Mouse (Mus musculus) activated CD4-positive, CD25-positive, alpha-beta regulatory T cell, adult 4 months (primary cell): Measurements from ENCODE around the gene Prkag2. TPM values are rescaled to one million over a fixed set of nuclear protein-coding genes. Genes with fewer than 3 reads are reported as not detected.

Experiments used
- ATAC-seq: one replicate; pipeline ENCODE4 v1.8.0; 2017
- polyA plus RNA-seq, 2 experiments: library from polyadenylated mRNA; unstranded; fragments of 100-300 nt; shearing (Covaris generic); gene quantifications; one replicate each; pipeline ENCODE4 v1.2.1; 2017

Gene Prkag2
- polyA plus RNA-seq, 2 experiments from 2014 or later, result 26.2 to 26.8 TPM

DNA sequence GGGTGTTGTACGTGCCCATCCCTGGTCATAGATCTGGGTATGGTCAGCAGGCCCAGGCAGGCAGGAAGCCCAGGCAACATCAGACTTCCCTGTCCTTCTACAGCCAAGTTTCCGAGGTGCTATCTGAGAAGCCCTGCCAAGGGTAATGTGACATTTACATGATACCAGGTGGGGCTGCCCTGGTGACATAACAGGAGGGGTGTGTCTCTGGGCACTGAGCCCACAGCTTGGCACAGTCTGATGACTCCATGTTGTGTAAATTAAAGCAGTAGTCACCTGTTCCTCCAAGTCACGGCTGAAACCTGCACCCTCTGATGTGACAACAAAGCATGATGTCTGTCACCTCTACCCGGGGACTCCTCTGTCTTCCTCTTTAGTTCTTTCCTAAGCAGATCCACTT, 136.7 kb downstream of the Prkag2 start:
- ATAC-seq, result no peak

DNA sequence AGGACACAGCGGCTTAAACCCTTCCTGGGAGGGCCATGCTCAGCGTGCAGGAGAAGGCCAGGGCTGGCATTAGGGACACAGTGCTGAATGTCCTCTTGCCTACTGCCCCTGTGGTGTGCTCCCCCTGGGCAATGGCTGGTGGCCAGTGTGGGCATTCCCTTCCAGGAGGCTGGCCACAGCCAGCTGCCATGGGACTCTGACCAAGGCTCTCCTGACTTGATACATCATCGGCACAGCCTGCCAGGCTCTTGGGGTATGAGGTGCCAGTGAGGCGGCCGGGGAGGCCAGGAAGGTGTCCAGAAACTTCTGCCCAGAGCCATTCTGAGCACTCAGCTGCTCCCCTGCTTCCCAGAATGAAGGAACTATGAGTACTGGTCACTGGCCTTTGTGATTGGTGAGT, 139.7 kb downstream of the Prkag2 start:
- ATAC-seq, result no peak

DNA sequence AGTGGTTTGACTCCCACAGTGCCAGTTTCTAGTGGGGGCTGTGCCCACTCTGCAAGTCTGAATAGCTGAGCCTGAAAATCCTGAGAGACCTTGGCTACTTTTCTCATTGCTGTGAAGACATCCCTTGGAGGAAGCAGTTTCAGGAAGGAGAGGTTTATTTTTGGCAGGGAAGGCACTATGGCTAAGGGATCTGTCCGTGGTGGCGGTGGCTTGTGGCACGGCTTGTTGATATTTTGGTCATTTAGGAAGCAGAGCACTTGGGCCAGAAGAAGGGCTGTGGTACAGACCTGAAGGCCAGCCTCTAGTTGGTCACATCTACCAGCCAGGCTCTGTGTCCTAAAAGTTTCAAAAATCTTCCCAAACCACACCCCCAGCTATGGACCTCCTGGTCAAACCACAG, 140.7 kb downstream of the Prkag2 start:
- no peak for ATAC-seq

DNA sequence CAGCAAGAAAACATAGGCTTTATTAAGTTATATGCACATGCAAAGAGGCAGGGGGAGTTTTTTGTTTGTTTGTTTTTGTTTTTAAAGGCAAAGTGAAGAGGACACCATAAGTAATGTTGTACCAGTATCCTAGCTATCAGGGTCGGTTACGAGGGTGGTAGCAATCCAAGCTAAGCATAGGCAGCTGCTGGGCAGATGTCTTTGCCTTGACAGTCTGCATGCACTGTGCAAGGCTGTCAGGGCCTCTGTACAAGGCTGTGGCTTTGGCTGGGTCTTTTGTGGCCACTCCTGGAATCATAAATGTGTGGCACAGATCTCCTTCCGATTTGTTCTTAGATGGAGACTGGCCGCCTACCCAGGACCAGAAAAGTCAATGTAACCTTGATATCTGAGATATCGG, 141.8 kb downstream of the Prkag2 start:
- no peak for ATAC-seq

DNA sequence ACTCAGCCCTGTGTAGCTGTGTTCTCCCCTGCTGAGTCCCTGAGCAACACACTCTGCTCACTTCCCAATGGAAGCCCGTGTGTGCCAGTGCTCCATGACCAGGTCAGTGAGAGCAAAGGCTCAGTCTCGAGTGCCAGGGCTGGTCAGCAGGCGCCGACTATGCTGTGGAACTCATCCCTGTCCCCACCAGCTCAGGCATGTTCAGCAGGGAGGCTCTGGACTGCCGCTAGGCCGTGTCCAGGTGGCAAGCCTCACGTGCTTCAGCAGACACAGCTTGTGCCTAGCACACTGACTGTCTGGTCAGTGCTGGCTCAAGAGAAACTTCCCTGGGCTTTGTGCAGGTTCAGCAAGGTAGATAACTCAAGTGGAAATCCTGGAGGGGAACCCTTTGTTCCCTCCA, 143.6 kb downstream of the Prkag2 start:
- ATAC-seq, result no peak

DNA sequence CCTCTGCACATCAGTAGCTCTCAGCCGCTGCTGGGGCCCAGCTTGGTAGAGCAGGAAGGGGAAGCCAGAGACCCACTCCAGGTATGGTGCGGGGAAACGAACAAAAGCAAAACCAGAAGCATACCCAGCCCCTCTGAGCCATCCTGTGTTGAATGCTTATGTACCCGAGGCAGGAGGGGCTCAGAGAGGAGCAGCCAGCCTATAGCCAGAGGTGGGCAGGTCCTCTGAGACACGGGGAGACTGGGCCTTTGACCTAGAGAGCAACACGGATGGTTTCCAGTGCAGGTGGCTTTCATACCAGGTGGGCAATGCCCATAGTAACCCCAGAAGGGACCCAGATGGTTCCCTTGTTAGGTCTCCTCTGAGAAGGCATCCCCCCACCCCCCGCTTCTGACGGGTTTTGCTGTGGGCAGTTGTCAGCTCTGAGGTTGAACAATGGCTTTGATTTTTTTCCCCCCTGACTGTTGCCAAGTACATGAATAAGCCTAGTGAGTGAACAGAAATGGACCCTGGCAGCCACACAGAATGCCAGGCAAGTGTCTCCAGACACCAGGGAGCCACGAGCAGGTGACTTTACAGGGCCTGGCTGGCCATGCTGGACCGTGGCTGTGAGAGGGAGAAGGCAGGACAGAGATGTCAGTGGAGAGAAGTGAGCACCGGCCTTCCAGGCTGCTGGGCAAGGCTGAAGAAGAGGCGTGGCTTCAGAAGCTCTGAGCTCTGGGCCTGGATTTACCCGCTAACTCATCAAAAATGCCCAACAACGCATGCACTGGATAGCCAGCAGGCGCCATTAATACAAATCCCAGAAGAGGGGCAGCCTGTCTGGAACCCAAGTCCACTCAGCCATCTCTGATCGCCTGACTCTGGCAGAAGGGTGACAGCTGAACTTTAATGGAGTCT, 147.3 kb downstream of the Prkag2 start:
- no peak for ATAC-seq

DNA sequence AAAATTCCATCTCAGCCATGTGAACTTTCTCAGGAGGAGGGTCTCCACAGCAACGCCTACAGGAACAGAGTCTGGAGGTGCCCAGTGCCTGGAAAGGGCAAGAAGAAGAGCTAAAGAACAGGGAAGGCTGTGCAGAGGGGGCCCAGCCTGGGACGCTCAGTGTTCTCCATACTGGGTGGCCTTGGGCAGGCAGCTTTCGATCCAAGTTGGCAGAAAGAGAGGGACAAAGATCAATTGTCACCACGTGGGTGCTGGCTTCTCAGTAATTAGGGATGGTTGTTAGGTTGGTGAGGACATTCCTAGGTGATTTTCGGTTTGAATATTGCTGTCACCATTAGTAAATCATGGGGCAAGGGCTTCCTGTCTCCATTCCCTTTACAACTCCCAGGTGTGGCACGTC, 148.2 kb downstream of the Prkag2 start:
- no peak for ATAC-seq

DNA sequence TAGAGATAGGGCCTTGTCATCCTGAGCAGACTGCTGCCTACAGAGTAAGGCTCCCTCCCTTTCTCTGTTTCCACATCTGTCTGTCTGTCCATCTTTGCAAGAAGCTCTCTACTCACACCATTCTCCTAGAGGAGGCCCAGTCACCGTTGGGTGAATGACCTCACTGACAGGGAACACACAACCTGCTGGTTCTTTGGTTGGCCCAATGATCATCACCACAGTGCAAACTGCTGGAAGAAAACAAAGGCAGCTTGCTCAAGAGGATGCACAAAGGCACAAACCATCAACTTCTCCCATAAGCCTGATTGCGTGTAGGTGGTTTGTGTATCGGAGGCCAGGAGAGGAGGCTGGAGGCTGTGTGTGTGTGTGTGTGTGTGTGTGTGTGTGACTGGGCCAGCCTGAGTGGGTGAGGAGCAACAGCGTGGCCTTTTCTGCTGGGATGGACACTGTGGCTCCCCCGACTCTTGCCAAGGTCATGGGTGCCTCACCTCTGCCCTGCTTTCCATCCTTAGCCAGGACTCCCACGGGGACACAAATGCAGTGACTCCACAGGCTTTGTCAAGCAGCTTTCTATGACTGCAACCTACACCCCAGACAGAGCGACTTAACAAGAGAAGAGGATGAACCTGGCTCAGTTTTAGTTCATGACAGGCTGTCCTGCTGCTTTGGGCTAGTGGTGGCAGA, 149.4 kb downstream of the Prkag2 start:
- ATAC-seq, result no peak

DNA sequence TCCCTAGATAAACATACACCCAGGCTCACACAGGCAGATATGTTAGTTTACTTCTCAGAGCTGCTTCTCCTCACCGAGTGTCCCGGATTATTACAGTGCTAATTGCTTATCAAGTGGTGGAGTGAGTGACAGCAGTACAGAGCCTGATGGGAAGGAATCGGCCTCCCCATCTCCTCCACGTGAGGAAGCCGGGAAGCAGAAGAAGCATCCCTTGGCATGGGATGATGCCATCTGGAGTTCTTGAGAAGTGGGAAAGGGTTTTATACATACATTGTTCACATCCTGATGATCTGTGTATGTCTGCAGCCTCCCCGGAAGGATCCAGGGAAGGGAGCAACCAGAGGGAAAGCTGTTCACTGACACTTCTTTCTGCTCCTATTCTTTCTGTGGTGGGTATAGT, 150.4 kb downstream of the Prkag2 start:
- ATAC-seq, result no peak

DNA sequence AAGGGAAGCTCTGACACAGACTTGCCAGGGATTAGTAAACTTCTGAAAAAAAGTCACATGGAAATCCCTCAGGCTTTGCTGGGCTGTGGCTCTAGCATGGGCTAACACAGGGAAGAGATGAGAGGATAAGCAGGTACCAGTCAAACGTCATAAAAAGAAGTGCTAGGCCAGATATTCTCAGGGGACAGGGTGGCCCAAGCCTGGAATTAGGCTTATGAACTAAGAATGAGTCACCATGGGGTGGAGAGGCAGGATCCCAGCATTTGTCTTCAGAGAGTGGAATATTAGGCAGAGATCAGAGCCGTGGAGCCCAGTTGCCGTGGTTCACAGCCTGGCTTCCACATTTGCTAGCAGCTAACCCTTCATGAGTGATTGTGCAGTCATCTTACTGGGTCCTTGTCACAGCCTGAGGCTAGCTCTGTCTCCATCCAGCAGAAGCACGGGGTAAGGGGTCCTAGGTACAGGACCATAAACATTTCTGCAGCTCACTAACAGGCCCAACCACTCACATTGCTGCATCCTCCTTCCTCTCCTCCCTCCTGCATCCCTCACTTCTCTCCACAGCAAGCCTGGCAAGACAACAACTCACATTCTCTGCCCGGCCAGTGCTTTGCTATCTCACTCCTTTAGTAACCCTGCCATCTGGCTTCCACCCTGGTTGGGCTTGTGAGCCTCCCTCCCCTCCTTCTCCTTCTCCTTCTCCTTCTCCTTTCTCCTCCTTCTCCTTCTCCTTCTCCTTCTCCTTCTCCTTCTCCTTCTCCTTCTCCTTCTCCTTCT, 162.2 kb downstream of the Prkag2 start:
- no peak for ATAC-seq

DNA sequence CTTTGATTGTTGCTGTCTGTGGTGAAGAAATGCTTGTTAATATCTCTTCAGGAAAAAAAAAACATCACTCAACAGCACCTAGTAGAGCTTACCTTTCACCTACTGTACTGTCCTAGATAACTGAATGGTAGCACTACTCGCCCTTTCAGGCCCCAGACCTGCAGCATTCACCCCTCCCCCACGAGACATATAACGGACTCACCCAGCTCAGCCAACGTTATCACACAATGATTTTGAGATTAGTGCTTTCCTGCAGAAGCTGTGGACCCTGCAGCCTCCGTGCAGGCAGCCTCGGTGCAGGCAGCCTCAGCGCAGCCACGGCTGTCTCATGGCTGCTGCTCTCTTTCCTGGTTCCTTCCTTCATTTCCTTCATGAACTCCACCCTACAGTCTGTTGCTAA, 164.0 kb downstream of the Prkag2 start:
- ATAC-seq, result no peak

DNA sequence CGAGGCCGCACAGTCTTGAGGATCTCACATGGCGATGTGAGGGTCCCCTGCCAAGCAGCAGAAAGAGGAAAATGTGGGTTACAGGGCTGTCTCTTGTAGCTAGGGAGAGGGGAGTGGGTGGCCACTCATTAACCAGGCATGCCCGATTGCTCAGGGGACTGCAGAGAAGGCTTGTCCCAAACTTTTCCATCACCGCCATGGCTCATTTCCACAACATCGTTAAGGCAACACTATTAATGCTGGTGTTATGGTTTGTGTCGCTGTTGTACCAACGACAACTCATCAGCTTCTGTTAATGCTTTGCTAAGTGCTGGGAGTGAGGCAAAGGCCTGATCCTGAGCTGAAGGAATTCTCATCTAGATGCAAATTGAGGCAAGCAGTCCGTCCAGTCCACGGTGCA, 165.0 kb downstream of the Prkag2 start:
- no peak for ATAC-seq

DNA sequence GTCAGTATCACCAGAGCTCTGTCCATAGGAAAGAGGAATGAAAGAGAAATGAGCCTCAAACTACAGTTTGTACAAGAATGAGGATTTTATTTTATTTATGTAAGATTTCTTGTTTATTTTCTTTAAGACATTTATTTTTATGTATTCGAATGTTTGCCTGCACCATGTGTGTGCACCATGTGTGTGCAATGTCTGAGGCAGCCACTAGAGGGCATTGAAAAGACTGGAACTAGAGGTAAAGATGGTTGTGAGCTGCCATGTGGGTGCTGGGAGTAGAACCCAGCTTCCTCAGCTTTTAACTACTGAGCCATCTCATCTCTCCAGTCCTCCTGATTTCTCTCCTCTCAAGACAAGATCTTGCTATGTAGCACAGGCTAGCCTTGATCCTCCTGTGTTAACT, 166.7 kb downstream of the Prkag2 start:
- no peak for ATAC-seq

DNA sequence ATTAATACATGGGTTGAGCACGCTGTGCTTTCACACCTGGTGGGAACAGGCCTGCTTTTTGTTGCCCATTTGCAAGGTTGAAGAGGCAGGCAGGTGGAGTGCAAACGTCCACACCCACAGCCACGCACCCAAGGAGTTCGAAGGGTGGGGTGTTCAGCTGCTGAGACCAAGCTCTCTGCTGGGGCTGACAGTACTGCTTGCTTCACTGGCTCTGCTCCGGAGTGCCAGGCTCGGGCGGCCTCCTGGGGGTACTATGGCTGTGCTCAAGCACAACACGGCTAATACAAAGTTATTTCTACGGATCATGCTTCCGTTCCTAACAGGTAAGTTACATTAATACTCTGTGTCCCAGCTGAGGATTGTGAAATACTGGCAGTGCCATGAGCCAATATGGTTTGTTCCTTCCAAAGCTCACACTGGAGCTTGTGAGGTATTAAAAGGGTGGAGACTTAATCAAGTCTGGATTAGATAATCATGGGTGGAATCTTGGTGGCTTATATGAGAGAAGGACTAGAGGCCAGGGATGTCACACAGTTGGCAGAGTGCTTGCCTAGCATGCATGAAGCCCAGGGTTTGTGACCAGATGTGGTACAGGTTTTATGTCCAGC, 168.8 kb downstream of the Prkag2 start:
- ATAC-seq, result no peak

DNA sequence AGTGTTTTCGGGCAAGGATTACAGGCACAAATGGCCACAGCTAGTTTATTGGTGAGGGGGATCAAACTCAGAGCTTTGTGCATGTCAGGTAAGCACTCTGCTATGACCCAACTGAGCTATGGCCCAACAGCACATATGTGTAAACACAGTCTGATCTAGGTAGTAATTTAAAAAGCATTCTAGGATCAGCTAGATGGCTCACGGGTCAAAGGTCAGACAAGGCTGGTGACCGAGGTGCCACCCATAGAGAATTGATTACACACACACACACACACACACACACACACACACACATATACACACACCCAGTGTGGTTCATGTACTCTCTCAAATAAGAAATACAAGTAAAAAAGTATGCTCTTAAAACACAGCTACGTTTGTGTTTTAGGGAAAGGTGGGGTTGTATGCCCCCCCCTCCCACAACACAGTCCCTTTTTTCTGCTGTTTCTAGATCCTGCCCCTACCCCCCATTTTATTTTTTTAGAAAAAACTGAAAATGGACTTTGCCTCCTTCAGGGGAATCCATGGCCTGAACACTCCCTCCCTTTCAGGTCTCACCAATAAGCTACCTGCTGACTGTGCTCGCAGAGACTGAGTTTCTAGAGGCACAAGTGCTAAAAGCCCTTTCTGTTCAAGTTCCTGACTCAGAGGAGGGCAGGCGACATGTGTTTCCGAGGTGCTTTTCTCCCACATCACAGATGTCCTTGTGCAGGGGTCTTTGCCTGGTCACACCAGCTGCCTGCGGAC, 169.4 kb downstream of the Prkag2 start:
- ATAC-seq, result no peak

DNA sequence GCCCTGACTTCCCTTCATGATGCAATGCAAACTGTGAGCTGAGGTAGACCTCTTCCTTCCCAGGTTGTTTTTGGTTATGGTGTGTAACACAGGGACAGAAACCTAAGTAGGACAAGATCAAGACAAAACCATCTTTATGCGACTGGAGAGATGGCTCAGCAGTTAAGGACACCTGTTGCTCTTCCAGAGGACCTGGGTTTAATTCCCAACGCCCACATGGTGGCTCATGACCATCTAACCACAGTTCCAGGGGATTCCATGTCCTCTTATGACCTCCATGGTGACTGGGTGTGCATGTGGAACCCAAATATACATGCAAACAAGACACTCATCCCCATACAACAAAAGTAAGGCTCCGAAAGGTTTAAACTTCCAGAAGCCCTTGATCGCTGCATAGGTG, 171.6 kb downstream of the Prkag2 start:
- no peak for ATAC-seq

DNA sequence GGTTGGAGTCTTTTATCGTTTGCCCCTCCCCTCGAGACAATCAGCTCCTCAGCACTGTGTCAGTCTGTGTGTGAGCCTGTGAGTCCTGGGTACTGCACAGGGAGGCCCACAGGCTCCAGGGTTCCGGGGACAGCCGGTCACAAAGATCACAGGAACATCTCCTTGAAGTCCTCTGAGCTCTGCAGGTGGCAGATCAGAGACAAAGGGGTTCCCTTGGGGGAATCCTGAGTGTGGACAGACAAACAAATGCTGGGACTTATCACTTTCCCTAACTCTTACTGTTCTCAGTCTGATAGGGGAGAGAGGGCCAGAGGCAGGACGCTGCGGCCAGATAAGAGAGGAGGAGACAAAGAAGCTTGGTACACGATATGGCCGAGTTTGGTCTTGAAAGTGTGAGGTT, 172.7 kb downstream of the Prkag2 start:
- no peak for ATAC-seq

DNA sequence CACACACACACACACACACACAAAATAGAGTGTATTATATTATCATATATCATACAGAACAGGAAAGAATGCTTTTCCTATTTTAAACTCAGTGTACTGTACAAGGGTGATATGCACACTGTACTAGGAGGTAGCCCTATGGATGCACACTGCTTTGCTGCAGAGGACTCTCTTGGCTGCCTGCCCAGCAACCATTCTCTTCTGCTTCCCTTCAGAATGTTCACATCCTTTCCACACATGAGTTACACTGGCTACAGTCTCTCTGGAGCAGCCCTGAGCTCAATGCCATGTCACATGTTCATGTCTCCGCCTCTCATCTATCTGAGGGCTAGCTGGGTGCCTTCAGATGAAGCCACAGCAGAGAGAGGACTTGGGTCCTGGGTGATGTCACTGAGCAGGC, 181.3 kb downstream of the Prkag2 start:
- no peak for ATAC-seq

DNA sequence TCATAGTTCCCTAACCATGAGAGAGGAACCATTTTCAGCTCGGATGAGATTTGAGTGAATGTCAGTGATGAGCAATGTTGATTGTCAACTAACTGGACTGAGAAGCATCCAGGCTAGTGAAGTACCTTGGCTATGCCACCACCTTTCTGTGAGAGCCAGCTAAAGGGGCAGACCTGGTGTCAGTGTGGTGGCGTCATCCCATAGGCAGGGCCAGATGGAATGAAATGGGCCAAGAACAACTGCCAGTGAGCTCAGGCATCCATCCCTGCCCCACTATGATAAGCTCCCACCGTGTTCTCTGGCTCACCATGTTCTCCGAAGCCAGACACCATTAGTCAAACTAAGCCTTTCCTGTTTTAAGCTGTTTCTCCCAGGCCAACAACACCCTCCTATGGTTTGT, 183.9 kb downstream of the Prkag2 start:
- ATAC-seq, result no peak

DNA sequence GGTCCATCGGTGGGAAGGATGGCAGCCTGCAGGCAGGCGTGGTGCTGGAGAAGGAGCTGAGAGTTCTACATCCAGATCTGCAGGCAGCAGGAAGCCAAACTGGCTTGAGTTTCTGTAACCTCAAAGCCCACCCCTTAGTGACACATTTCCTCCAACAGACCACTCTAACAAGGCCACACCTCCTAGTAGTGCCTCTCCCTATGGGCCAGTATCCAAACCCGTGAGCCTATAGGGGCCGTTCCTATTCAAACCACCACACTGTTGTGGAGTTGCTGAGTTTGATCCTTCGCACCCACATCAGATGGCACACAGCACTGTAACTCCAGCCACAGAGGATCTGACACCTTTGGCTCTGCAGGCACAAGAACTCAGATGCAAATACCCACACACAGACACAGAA, 185.3 kb downstream of the Prkag2 start:
- no peak for ATAC-seq

DNA sequence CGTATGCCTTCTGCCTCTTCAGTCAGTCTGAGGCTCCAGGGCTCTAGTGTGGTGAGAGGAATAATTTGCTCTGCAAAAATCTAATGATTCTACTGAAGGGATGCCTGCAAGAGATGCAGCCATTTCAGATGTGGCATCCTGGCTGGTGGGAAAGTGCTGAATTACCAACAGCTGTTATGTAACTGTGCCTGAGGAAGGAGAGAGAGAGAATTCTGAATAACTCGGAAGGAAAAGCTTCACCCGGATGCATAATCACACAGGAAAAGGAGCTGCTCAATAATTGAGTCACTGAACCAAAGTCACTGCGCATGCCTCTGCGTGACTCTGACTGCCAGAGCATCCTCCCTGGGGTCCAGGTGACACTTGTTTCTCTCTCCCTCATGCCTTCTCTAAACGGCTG, 186.8 kb downstream of the Prkag2 start:
- ATAC-seq, result no peak
